Mouse (Mus musculus) retina, postnatal 7 days (tissue): Measurements from ENCODE around the gene Cinp.
A peak's percentile ranks its signal among the peaks of the same experiment; 100 is the strongest.
"Not testable (repeated sequence)": the region's sequence is repeated elsewhere in the genome, so short reads cannot be mapped to it uniquely, and the experiment has no call there.

ENCODE experiments used
- DNase-seq: peaks from one replicate; pipeline ENCODE4 v3.0.0-alpha.2; 2012; ENCODE audit warnings: low read depth, low spot score

Cinp gene

GRCm38 (mm10) chr12:110860293-110860692 lies 28.7 kb downstream of the Cinp start:
- DNase-seq, result no peak

GRCm38 (mm10) chr12:110858681-110859080 lies 30.3 kb downstream of the Cinp start:
- not testable (repeated sequence) for DNase-seq

GRCm38 (mm10) chr12:110857196-110857595 lies 31.7 kb downstream of the Cinp start:
- no peak for DNase-seq

- DNase-seq, result no peak
These were observed 33.9 kb downstream of the Cinp start for GRCm38 (mm10) chr12:110854786-110855737.

GRCm38 (mm10) chr12:110851923-110852322 lies 37.0 kb downstream of the Cinp start:
- DNase-seq, result no peak

- DNase-seq, result no peak
These were observed 37.5 kb downstream of the Cinp start for GRCm38 (mm10) chr12:110851414-110851813.

GRCm38 (mm10) chr12:110850929-110851256 lies 38.1 kb downstream of the Cinp start:
- DNase-seq, result no peak

- peak; percentile 51 for DNase-seq
These were observed 38.7 kb downstream of the Cinp start, which contains the start of gene Zfp839 for GRCm38 (mm10) chr12:110850010-110850928. TSS of gene Zfp839 (plus strand) at chr12:110850253.

- no peak for DNase-seq
These were observed 42.7 kb downstream of the Cinp start for GRCm38 (mm10) chr12:110846191-110846765.

- peak; percentile 88 for DNase-seq
These were observed 43.6 kb downstream of the Cinp start for GRCm38 (mm10) chr12:110845131-110845880.

GRCm38 (mm10) chr12:110844227-110845130 lies 44.5 kb downstream of the Cinp start:
- no peak for DNase-seq

GRCm38 (mm10) chr12:110843194-110844048 lies 45.5 kb downstream of the Cinp start:
- DNase-seq, result peak; percentile 72

- DNase-seq, result no peak
These were observed 47.0 kb downstream of the Cinp start for GRCm38 (mm10) chr12:110841731-110842493.

- peak; percentile 88 for DNase-seq
These were observed 48.4 kb downstream of the Cinp start, which contains the start of gene Mok for GRCm38 (mm10) chr12:110840348-110841198. TSS of gene Mok (minus strand) at chr12:110840939.

GRCm38 (mm10) chr12:110837850-110838249 lies 51.1 kb downstream of the Cinp start:
- no peak for DNase-seq

- no peak for DNase-seq
These were observed 51.6 kb downstream of the Cinp start for GRCm38 (mm10) chr12:110837192-110837841.

GRCm38 (mm10) chr12:110836729-110837128 lies 52.2 kb downstream of the Cinp start:
- no peak for DNase-seq
